Mouse (Mus musculus): ENCODE data around the gene Timm10.
A peak's percentile ranks its signal among the peaks of the same experiment; 100 is the strongest.

Gene Timm10

DNA sequence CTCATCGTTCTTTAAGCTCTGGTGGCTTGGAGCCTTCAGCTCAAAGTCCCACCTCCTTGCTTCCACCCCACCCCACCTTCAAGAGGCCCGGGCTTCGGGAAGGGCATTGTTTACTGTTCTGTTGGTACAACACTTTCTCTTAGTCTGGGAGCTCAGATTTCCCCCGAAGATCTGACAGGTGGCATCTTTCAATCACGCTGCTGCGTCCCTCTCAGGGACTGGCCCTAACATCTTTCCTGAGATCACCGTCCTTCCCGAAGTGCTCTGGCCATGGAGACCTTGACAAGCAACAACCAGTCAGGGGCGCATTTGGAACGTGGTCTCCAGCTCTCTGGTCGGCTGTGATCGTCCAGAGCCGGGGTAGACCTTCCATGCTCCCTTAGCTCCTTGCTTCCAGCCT lies 4.2 kb upstream of the Timm10 start, which contains the start of gene Smtnl1:
Gene Smtnl1 (minus strand): TSS at position 101 of the 400 bp plus-strand sequence.
- no peak for DNase-seq

- DNase-seq: no peak
Measured at GRCm38 (mm10) chr2:84823237-84823636, 3.6 kb upstream of the Timm10 start.

GRCm38 (mm10) chr2:84827283-84827920 lies 605 bp downstream of the Timm10 start:
- no peak for DNase-seq

DNA sequence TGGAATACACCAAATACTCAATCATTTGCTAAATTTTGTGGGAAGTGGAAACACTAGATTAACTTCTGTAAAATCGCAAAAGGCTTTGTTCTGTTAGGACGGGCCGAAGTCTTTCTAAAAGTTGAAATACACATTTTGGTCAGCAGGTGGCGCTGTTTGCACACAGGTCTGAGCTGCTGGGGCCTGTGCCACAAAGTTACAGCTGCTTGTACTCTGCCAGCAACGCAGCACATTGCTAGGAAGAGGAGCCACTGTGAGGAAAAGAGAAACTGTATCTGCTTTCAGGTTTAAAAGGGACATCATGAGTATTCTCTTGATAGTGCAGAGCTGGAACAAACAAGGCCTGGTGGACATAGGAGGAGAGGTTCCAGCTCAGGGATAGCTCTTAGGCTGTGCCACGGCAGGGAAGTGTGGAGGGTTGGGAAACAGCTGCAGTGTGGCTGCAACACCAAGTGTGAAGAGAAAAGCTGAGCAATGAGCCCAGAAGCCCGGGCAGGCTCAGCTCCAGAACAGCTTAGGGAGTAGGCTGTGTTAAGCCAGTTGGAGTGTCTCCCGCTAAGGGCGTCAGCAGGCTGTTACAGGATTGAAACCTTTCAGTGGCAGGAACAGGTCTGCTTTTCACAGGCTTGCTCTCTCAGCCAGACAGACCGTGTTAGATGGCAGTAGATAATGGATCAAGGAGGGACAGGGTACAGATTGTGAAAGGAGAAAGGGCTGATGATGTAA lies 5.0 kb downstream of the Timm10 start:
- DNase-seq: peak; percentile 88

- peak; percentile 82 for DNase-seq
Measured at GRCm38 (mm10) chr2:84837107-84837506, 10.3 kb downstream of the Timm10 start.

DNA sequence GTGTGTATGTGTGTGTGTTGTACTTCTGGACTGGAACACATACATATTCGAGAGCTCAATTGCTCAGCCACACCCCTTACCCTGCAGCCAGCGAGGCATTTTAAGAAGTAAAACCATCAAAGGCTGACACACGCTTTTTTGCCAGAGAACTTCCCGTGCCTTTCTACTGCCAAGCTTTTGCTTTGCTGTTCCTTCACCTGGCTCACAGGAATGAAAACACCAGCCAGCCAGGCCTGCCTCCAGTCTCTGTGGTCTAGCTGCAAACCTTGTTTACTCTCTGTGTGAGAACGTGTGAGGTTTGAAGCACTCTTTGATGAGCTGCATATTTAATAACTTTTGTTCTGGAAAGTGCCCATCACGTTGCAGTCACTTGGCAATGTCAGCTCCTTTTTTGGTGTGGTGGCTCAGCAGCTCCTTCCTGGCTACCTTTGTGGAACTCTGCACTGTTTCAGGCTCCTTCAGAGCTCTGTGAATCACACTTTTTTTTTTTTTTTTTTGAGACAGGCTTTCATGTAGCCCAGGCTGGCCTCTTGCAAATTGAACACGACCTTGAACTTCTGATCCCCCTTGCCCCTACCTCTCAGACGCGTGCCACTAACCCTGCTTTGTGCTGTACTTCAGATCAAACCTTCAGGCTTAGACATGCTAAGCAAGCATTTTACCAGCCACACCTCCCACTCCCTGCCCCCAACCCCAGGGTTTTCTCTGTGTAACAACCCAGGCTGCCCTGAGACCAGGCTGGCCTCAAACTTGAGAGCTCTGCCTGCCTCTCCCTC lies 11.2 kb downstream of the Timm10 start:
- peak; percentile 65 for DNase-seq

DNA sequence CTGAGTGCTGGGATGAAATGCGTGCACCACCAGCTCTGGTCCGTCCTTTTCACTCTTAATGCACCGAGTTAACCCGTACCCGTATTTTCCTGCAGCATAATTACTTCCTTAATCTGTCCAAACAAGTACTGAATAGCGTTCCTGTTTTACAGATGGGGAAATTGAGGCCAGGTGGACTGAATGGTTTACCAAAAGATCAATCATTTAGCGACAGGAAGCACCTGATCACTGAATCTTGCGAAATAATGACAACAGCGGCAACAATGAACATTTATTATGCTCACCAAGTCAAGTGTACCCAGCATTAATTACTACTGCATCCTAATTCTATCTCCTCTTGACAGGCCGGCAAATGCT lies 11.8 kb downstream of the Timm10 start, which contains the start of gene Slc43a1:
Gene Slc43a1 (plus strand): TSS at position 258 of the 357 bp plus-strand sequence.
- DNase-seq: no peak

- DNase-seq: peak; percentile 66
Measured at GRCm38 (mm10) chr2:84838993-84839980, 12.5 kb downstream of the Timm10 start.

GRCm38 (mm10) chr2:84840016-84840747 lies 13.4 kb downstream of the Timm10 start:
- DNase-seq: peak; percentile 71

- no peak for DNase-seq
Measured at GRCm38 (mm10) chr2:84840748-84841563, 14.2 kb downstream of the Timm10 start.

- peak; percentile 59 for DNase-seq
Measured at GRCm38 (mm10) chr2:84841905-84842304, 15.1 kb downstream of the Timm10 start.

DNA sequence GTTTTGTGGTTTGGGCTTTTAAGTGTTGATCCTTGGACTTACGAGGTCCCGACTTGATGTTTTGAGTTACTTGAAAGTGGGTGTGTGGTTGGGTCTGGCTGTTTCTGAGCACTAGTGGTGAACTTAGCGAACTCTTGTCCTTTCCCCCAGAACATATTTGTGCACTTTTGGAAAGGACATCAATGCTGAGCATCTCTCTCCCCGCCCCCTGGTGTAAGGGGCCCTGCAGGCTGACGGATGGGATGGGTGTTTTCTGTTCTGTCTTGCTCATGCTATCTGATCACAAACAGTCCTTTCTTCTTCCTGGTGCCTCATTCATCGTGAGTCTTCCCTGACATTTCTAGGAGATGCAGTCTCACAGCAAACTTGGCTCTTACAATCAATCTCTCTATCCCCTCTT lies 16.9 kb downstream of the Timm10 start:
- DNase-seq: peak; percentile 66

DNA sequence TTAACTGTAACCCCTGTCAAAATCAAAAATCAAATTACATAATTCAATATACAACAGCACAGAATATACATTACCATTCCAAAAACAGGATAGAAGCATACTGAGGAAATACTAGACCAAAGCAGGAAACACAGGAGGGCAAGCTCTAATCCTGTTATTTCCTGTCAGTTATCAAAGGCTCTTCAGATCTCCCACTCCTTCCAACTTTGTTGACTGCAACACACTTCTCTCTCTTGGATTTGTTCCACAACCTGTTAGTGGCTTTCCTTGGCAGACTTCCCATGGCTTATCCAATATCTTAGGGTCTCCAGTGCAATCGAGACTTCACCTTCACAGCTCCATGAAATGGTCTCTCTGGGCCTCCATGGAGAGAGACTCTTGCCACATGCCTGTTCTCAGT lies 18.4 kb downstream of the Timm10 start:
- no peak for DNase-seq

- no peak for DNase-seq
Measured at GRCm38 (mm10) chr2:84850407-84851129, 23.8 kb downstream of the Timm10 start.

GRCm38 (mm10) chr2:84851130-84852040 lies 24.6 kb downstream of the Timm10 start:
- DNase-seq: no peak

DNA sequence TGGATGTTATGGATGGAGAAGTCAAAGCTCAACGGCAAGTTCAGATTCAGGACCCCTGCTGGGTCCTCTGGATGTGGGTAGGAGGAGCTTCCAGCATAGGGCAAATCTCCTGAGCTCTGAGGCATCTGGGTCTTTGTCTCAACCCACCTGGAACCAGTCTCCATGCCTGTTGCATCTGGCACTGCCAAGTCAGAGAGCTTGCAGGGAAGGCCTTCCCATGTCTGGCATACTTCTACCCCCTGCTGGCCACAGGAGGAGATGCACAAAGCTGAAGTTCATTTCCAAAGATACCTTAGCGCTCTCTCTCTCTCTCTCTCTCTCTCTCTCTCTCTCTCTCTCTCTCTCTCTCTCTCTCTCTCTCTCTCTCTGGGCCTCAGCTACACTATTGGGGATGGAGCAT lies 28.9 kb downstream of the Timm10 start:
- peak; percentile 71 for DNase-seq

DNA sequence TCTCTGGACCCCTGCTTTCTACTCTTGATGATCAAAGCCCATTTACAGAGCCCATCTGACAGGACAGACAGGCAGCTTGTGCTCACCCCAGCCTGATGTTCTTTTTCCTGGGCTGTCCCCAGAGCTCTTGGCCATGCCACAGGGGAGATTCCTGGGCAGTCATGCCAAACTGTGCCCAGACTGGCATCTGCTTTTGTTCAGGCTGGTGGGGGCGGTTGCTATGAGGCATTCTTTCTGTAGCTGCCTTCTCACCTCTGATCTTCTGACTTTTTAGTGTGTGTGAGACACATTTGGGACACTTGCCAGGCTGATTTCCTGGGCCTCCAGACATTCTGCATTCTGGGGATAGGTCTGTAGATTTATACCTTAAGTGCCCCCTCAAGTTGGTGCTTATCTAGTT lies 31.8 kb downstream of the Timm10 start:
- no peak for DNase-seq

GRCm38 (mm10) chr2:84859991-84860780 lies 33.4 kb downstream of the Timm10 start:
- no peak for DNase-seq
